Mouse (Mus musculus) MEL (cell line): ENCODE data around the gene Igfbp6. TPM values are rescaled to one million over a fixed set of nuclear protein-coding genes. Genes with fewer than 3 reads are reported as not detected.

Experiments
- DNase-seq: peaks from one replicate; pipeline ENCODE4 v3.0.0; 2011; ENCODE audit warnings: low read depth, low spot score
- H3K27ac ChIP-seq: 2 replicates; pipeline ENCODE4 v1.5.1; 2012; ENCODE audit warnings: low read depth, mild to moderate bottlenecking, control low read depth, low read length, moderate library complexity; ENCODE audit not compliant: control insufficient read depth
- H3K27me3 ChIP-seq, 2 experiments: fragments of 150-350 bp in 1 of 2; sonication (generic) in 1 of 2; 2 replicates each; pipeline ENCODE4 v1.6.1; 2012; ENCODE audit warnings: low read length in 2 of 2, mild to moderate bottlenecking in 2 of 2, improper control_type of control experiment in 1 of 2, moderate library complexity in 1 of 2; ENCODE audit not compliant: insufficient read depth in 2 of 2, control insufficient read depth in 1 of 2
- H3K36me3 ChIP-seq, 2 experiments: 2 replicates each; pipeline ENCODE4 v1.6.1; 2012 to 2014; ENCODE audit warnings: low read length in 2 of 2, improper control_type of control experiment in 1 of 2, inconsistent platforms in 1 of 2, mild to moderate bottlenecking in 1 of 2; ENCODE audit not compliant: insufficient read depth in 2 of 2, control insufficient read depth in 1 of 2
- H3K4me1 ChIP-seq, 2 experiments: fragments of 150-350 bp in 1 of 2; sonication (generic) in 1 of 2; 2 replicates each; pipeline ENCODE4 v1.6.1; 2012; ENCODE audit warnings: low read length in 2 of 2, improper control_type of control experiment in 1 of 2, mild to moderate bottlenecking in 1 of 2; ENCODE audit not compliant: insufficient read depth in 2 of 2, control insufficient read depth in 1 of 2
- H3K4me3 ChIP-seq, 2 experiments: fragments of 150-350 bp in 1 of 2; sonication (generic) in 1 of 2; 2 replicates each; pipeline ENCODE4 v1.5.1; 2012; ENCODE audit warnings: low read depth in 2 of 2, low read length in 2 of 2, mild to moderate bottlenecking in 2 of 2, moderate library complexity in 2 of 2, control low read depth in 1 of 2, improper control_type of control experiment in 1 of 2; ENCODE audit not compliant: control insufficient read depth in 1 of 2, insufficient read depth in 1 of 2
- H3K79me2 ChIP-seq: 2 replicates; pipeline ENCODE4 v1.6.1; 2012; ENCODE audit warnings: mild to moderate bottlenecking, low read length, moderate library complexity; ENCODE audit not compliant: control insufficient read depth, poor library complexity, insufficient read depth
- H3K9ac ChIP-seq: 2 replicates; pipeline ENCODE4 v1.6.1; 2012; ENCODE audit warnings: low read depth, mild to moderate bottlenecking, control low read depth, low read length, moderate library complexity; ENCODE audit not compliant: control insufficient read depth, poor library complexity, severe bottlenecking
- H3K9me3 ChIP-seq: fragments of 150-350 bp; sonication (generic); replicated peaks from 2 replicates; pipeline ENCODE4 v1.6.1; 2012; ENCODE audit warnings: mild to moderate bottlenecking, low read length, improper control_type of control experiment, moderate library complexity; ENCODE audit not compliant: insufficient read depth
- CTCF ChIP-seq, 3 experiments: IDR thresholded peaks in 2 of 3; conservative IDR thresholded peaks in 1 of 3; 2 replicates each; pipeline ENCODE4 v1.5.1; 2011 to 2012; ENCODE audit warnings: low read length in 3 of 3, low read depth in 2 of 3, mild to moderate bottlenecking in 2 of 3, improper control_type of control experiment in 1 of 3, inconsistent platforms in 1 of 3, mixed read lengths in 1 of 3, moderate library complexity in 1 of 3; ENCODE audit not compliant: control insufficient read depth in 1 of 3, insufficient read depth in 1 of 3, poor library complexity in 1 of 3, severe bottlenecking in 1 of 3
- EP300 ChIP-seq, 2 experiments: IDR thresholded peaks; 2 replicates each; pipeline ENCODE4 v1.6.1; 2011; ENCODE audit warnings: improper control_type of control experiment in 2 of 2, low read length in 2 of 2, low read depth in 1 of 2, mild to moderate bottlenecking in 1 of 2
- ETS1 ChIP-seq: IDR thresholded peaks from 2 replicates; pipeline ENCODE4 v1.6.1; 2012; ENCODE audit warnings: low read depth, mild to moderate bottlenecking, inconsistent platforms, low read length, improper control_type of control experiment, moderate library complexity
- GATA1 ChIP-seq: IDR thresholded peaks from 2 replicates; pipeline ENCODE4 v1.6.1; 2011; ENCODE audit warnings: low read depth, low read length, improper control_type of control experiment
- JUND ChIP-seq: IDR thresholded peaks from 2 replicates; pipeline ENCODE4 v1.6.1; 2011; ENCODE audit warnings: low read depth, mild to moderate bottlenecking, improper control_type of control experiment, low read length
- MXI1 ChIP-seq: IDR thresholded peaks from 2 replicates; pipeline ENCODE4 v1.6.1; 2011; ENCODE audit warnings: mild to moderate bottlenecking, low read depth, low read length, improper control_type of control experiment
- MYC ChIP-seq: IDR thresholded peaks from 2 replicates; pipeline ENCODE4 v1.6.1; 2011; ENCODE audit warnings: low read depth, mild to moderate bottlenecking, low read length, improper control_type of control experiment, moderate library complexity
- NRF1 ChIP-seq: IDR thresholded peaks from 2 replicates; pipeline ENCODE4 v1.6.1; 2014; ENCODE audit warnings: low read depth, mild to moderate bottlenecking, inconsistent platforms, low read length, improper control_type of control experiment, moderate library complexity; ENCODE audit not compliant: poor library complexity, insufficient read depth, severe bottlenecking
- POLR2A ChIP-seq, 2 experiments: IDR thresholded peaks; 2 replicates each; pipeline ENCODE4 v1.6.1; 2011 to 2012; ENCODE audit warnings: low read length in 2 of 2, mild to moderate bottlenecking in 2 of 2, control low read depth in 1 of 2, improper control_type of control experiment in 1 of 2, low read depth in 1 of 2, moderate library complexity in 1 of 2; ENCODE audit not compliant: control insufficient read depth in 1 of 2, insufficient read depth in 1 of 2, poor library complexity in 1 of 2
- RAD21 ChIP-seq: IDR thresholded peaks from 2 replicates; pipeline ENCODE4 v1.6.1; 2011; ENCODE audit warnings: mild to moderate bottlenecking, low read depth, low read length, improper control_type of control experiment
- RCOR1 ChIP-seq: IDR thresholded peaks from 2 replicates; pipeline ENCODE4 v1.6.1; 2012; ENCODE audit warnings: low read depth, mild to moderate bottlenecking, inconsistent platforms, low read length, improper control_type of control experiment
- SMC3 ChIP-seq: IDR thresholded peaks from 2 replicates; pipeline ENCODE4 v1.6.1; 2011; ENCODE audit warnings: low read depth, low read length, improper control_type of control experiment
- TCF12 ChIP-seq: IDR thresholded peaks from 2 replicates; pipeline ENCODE4 v1.6.1; 2014; ENCODE audit warnings: low read depth, mild to moderate bottlenecking, inconsistent platforms, low read length, improper control_type of control experiment, moderate library complexity
- ZNF384 ChIP-seq: IDR thresholded peaks from 2 replicates; pipeline ENCODE4 v1.6.1; 2012; ENCODE audit warnings: low read depth, mild to moderate bottlenecking, inconsistent platforms, low read length, improper control_type of control experiment
- polyA plus RNA-seq, 2 experiments: library from polyadenylated mRNA; stranded (reverse) in 1 of 2; unstranded in 1 of 2; fragments of >175 nt in 1 of 2; fragments of >200 nt in 1 of 2; gene quantifications; 2 replicates each; pipeline versions ENCODE4 v1.2.1 to v1.2.4; 2012; ENCODE audit warnings: low replicate concordance in 2 of 2, low read depth in 1 of 2; ENCODE audit not compliant: insufficient read length in 2 of 2, insufficient read depth in 1 of 2, missing spikeins in 1 of 2
- total RNA-seq: library from RNA; depleted of rRNA; stranded (reverse); fragments of 300-350 nt; gene quantifications from 2 replicates; pipeline ENCODE4 v1.2.3, GENCODE M21; 2012

Gene Igfbp6
- total and polyA plus RNA-seq, 3 experiments = 0.65 to 1.8 TPM; not detected in 1

DNA sequence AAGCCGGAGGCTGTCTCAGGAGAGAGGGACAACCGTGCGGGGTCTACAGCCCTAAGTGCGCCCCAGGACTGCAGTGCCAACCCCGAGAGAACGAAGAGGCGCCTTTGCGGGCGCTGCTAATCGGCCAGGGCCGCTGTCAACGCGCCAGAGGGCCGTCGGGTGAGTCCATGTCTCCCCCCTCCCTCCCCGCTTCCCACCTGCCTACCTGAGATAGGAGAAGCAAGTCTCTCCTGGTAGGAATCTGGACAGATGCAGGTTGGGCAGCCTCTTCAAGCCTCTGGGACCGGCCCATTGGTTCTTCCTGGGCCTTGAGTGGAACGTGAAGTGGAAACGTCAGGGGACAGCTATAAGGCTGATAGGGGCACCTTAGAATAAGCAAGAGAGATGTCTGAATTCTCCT is 564 bp downstream of the Igfbp6 start:
- H3K4me3 ChIP-seq = no peak overlapping the region
- H3K27me3 ChIP-seq = no peaks in the 10 kb centered on the region
- TF ChIP-seq CTCF (IDR thresholded peaks at IDR 0.05 in 2 of 3, conservative IDR thresholded peaks at IDR 0.05 in 1 of 3; ENCODE audit: control insufficient read depth in 1 of 3, insufficient read depth in 1 of 3, low read depth in 2 of 3, low read length in 3 of 3, poor library complexity in 1 of 3, severe bottlenecking in 1 of 3) (no peak), EP300 (IDR thresholded peaks at IDR 0.05; ENCODE audit: low read depth in 1 of 2, low read length in 2 of 2) (no peak)
- peaks cover 0 to 17% of the 10 kb centered on the region in 2 experiments; a peak in 2 of 4 replicates for H3K36me3 ChIP-seq
- no peaks in the 10 kb centered on the region for H3K9me3 ChIP-seq
- H3K27ac ChIP-seq = no peak overlapping the region
- DNase-seq = no peak
- no peak overlapping the region for H3K9ac ChIP-seq
- H3K4me1 ChIP-seq = peaks cover 6 to 19% of the 10 kb centered on the region in 2 experiments
- H3K79me2 ChIP-seq = no peaks in the 10 kb centered on the region

GRCm38 (mm10) chr15:102145330-102145729 is 1.2 kb downstream of the Igfbp6 start:
- peak; percentile 70 for TF ChIP-seq ETS1
- TF ChIP-seq EP300 (IDR thresholded peaks at IDR 0.05; ENCODE audit: low read depth in 1 of 2, low read length in 2 of 2) = peak; percentile 45 to 48; a peak in 3 of 4 replicates
- TF ChIP-seq GATA1 = no peak
- peak; percentile 74 for TF ChIP-seq RCOR1
- TF ChIP-seq JUND = peak; percentile 44; the same call in 1 of the 2 replicates
- TF ChIP-seq, all 39 proteins: peak for 4
- Histone ChIP-seq H3K4me3 (no peak overlapping the region), H3K27ac (no peak overlapping the region), H3K9ac (no peak overlapping the region), H3K4me1 (peaks cover 10 to 22% of the 10 kb centered on the region in 2 experiments), H3K36me3 (peaks cover 0 to 21% of the 10 kb centered on the region in 2 experiments; a peak in 2 of 4 replicates), H3K27me3 (no peaks in the 10 kb centered on the region), H3K9me3 (no peaks in the 10 kb centered on the region), H3K79me2 (peaks cover 1% of the 10 kb centered on the region; the same call in 1 of the 2 replicates)
- peak; percentile 66 for DNase-seq

GRCm38 (mm10) chr15:102146089-102146488 is 1.9 kb downstream of the Igfbp6 start:
- Histone ChIP-seq H3K9me3 (no peaks in the 10 kb centered on the region), H3K9ac (peak overlapping the region; percentile 18), H3K79me2 (peaks cover 7% of the 10 kb centered on the region; the same call in 1 of the 2 replicates), H3K27ac (peak overlapping the region; percentile 39), H3K4me1 (peaks cover 10 to 22% of the 10 kb centered on the region in 2 experiments), H3K36me3 (peaks cover 0 to 21% of the 10 kb centered on the region in 2 experiments; a peak in 2 of 4 replicates), H3K27me3 (no peaks in the 10 kb centered on the region), H3K4me3 (no peak overlapping the region)
- peak; percentile 53 for TF ChIP-seq ETS1
- TF ChIP-seq RCOR1 = no peak
- no peak for TF ChIP-seq POLR2A (IDR thresholded peaks at IDR 0.05; ENCODE audit: control insufficient read depth in 1 of 2, insufficient read depth in 1 of 2, low read depth in 1 of 2, low read length in 2 of 2, poor library complexity in 1 of 2)
- no peak for TF ChIP-seq ZNF384
- TF ChIP-seq GATA1 = peak; percentile 43; the same call in 1 of the 2 replicates
- 0 out of 2 replicates have a peak, but pooled peaks have one; percentile 7 for TF ChIP-seq TCF12
- TF ChIP-seq MYC = 0 out of 2 replicates have a peak, but pooled peaks have one; percentile 25
- no peak for TF ChIP-seq SMC3
- TF ChIP-seq NRF1 = no peak
- TF ChIP-seq RAD21 = no peak
- TF ChIP-seq MXI1 = peak; percentile 60
- peak; percentile 59 for DNase-seq
